18 mouse cellular contexts compared by ENCODE assay signal in genomic region chr10:39387024-39387423, GRCm38 (mm10). TPM values are rescaled to one million over a fixed set of nuclear protein-coding genes. Genes with fewer than 3 reads are reported as not detected.
A peak's percentile ranks its signal among the peaks of the same experiment; 100 is the strongest.
DNase-seq lines count a peak whose midpoint lies in the region; ATAC-seq and TF ChIP-seq lines count a peak whose summit lies in the region.
"Had no signal": no experiment of that assay in that cellular context is flagged by ENCODE, and none has a peak within 500 bp of the region (broad histone marks: within the 10 kb centered on the region; RNA-seq: fewer than 3 reads in every experiment).

No protein-coding gene starts in this region.

- no peaks in the 10 kb centered on the region for H3K27me3 ChIP-seq in forebrain, embryonic 15.5 days
- H3K27me3 ChIP-seq in forebrain, embryonic 12.5 days: no peaks in the 10 kb centered on the region
- no peaks in the 10 kb centered on the region for H3K27me3 ChIP-seq in neural tube, embryonic 15.5 days (replicated peaks)
- H3K27me3 ChIP-seq: embryonic facial prominence, embryonic 13.5 days; limb, embryonic 12.5 days; megakaryocyte, embryonic 14.5 days had no signal

- no peak for TF ChIP-seq CTCF in layer of hippocampus, adult 2 months (conservative IDR thresholded peaks at IDR 0.05)

- H3K9ac ChIP-seq in forebrain, embryonic 15.5 days (replicated peaks): no peak overlapping the region
- H3K9ac ChIP-seq in forebrain, embryonic 12.5 days: no peak overlapping the region
- 0 out of 2 replicates have a peak overlapping the region, but pooled peaks have one; percentile 26 for H3K9ac ChIP-seq in neural tube, embryonic 15.5 days (replicated peaks)
- H3K9ac ChIP-seq: embryonic facial prominence, embryonic 13.5 days; limb, embryonic 12.5 days had no signal

- H3K4me2 ChIP-seq in forebrain, embryonic 15.5 days (replicated peaks): no peak overlapping the region
- H3K4me2 ChIP-seq in forebrain, embryonic 12.5 days: no peak overlapping the region
- peak overlapping the region; percentile 22; the same call in 1 of the 2 replicates for H3K4me2 ChIP-seq in neural tube, embryonic 15.5 days
- H3K4me2 ChIP-seq: embryonic facial prominence, embryonic 13.5 days; limb, embryonic 12.5 days had no signal

- no peaks in the 10 kb centered on the region for H3K9me3 ChIP-seq in forebrain, embryonic 15.5 days
- H3K9me3 ChIP-seq in forebrain, embryonic 12.5 days: no peaks in the 10 kb centered on the region
- no peaks in the 10 kb centered on the region for H3K9me3 ChIP-seq in neural tube, embryonic 15.5 days (replicated peaks)
- H3K9me3 ChIP-seq: embryonic facial prominence, embryonic 13.5 days had no signal

- H3K36me3 ChIP-seq in forebrain, embryonic 15.5 days: peaks cover 11% of the 10 kb centered on the region
- peaks cover 11% of the 10 kb centered on the region for H3K36me3 ChIP-seq in forebrain, embryonic 12.5 days (replicated peaks)
- peaks cover 6% of the 10 kb centered on the region for H3K36me3 ChIP-seq in neural tube, embryonic 15.5 days

- no peak for DNase-seq in layer of hippocampus, adult 2 months (ENCODE audit: low spot score in 2 of 2)
- no peak for DNase-seq in layer of hippocampus, postnatal 10 days (ENCODE audit: low spot score in 2 of 2)
- peak; percentile 25 for DNase-seq in retina, postnatal 1 day
- DNase-seq in retina, embryonic 14.5 days (ENCODE audit: low spot score): no peak
- DNase-seq in adrenal gland, adult 2 months: no peak
- DNase-seq: adrenal gland, postnatal 25 days; gastrocnemius, postnatal 36 days; heart, postnatal 36 days; kidney, adult 2 months; kidney, postnatal 36 days; layer of hippocampus, postnatal 36 days; spleen, adult 18-20 months had no signal

- no peak overlapping the region for H3K4me3 ChIP-seq in forebrain, embryonic 15.5 days
- H3K4me3 ChIP-seq in forebrain, embryonic 12.5 days (replicated peaks): no peak overlapping the region
- H3K4me3 ChIP-seq in layer of hippocampus, adult 2 months: no peak overlapping the region
- H3K4me3 ChIP-seq in neural tube, embryonic 15.5 days (replicated peaks): no peak overlapping the region
- H3K4me3 ChIP-seq: embryonic facial prominence, embryonic 13.5 days; limb, embryonic 12.5 days had no signal

- H3K27ac ChIP-seq in forebrain, embryonic 15.5 days (replicated peaks): peak overlapping the region; percentile 38
- no peak overlapping the region for H3K27ac ChIP-seq in forebrain, embryonic 12.5 days
- peak overlapping the region; percentile 46; the same call in 1 of the 2 replicates for H3K27ac ChIP-seq in layer of hippocampus, adult 2 months
- peak overlapping the region; percentile 54 for H3K27ac ChIP-seq in neural tube, embryonic 15.5 days (replicated peaks)
- H3K27ac ChIP-seq: embryonic facial prominence, embryonic 13.5 days; limb, embryonic 12.5 days had no signal

- peaks cover 71% of the 10 kb centered on the region for H3K4me1 ChIP-seq in forebrain, embryonic 15.5 days
- peaks cover 57% of the 10 kb centered on the region for H3K4me1 ChIP-seq in forebrain, embryonic 12.5 days
- H3K4me1 ChIP-seq in neural tube, embryonic 15.5 days: peaks cover 71% of the 10 kb centered on the region

- ATAC-seq in forebrain, embryonic 15.5 days (replicated peaks): peak; percentile 31; the same call in 1 of the 2 replicates
- ATAC-seq in forebrain, embryonic 12.5 days (ENCODE audit: low FRiP score): no peak
- ATAC-seq in neural tube, embryonic 15.5 days (ENCODE audit: low FRiP score): peak; percentile 11; the same call in 1 of the 2 replicates

- 49% methylated on average over 5 of the region's 5 CpGs for WGBS in forebrain, embryonic 15.5 days
- WGBS in forebrain, embryonic 12.5 days: 79% methylated on average over 5 of the region's 5 CpGs
- WGBS in neural tube, embryonic 15.5 days: 24% methylated on average over 5 of the region's 5 CpGs

RNA-seq across cellular contexts. Expression of gene Fyn, which starts 18.4 kb away (rescaled TPM):
- 75.6 and 79.3 TPM in 2 replicates for polyA plus RNA-seq in forebrain, embryonic 15.5 days (2015; fragmentation: Nextera tagmentation; extraction: Ambion mirVana)
- polyA plus RNA-seq in forebrain, embryonic 12.5 days (2016; fragmentation: Nextera tagmentation; extraction: Ambion mirVana): 62.0 and 63.4 TPM in 2 replicates
- total RNA-seq in layer of hippocampus, adult 2 months (2021): 100 to 1,000 TPM; 127 to 130 TPM
- 100 to 1,000 TPM; 235 to 244 TPM for total RNA-seq in layer of hippocampus, postnatal 10 days (2021)
- polyA plus RNA-seq in neural tube, embryonic 15.5 days (2015; fragmentation: Nextera tagmentation; extraction: Ambion mirVana): 67.8 and 76.5 TPM in 2 replicates
- total RNA-seq in adrenal gland, adult 2 months (2021): 10 to 100 TPM; 37.9 to 56.2 TPM
- 22.7 and 27.9 TPM in 2 replicates for polyA plus RNA-seq in adrenal gland, adult 2 months (2012; rRNA removed)
